Mouse (Mus musculus) thymus, adult 2 months (tissue): ENCODE measurements at regions not wholly inside any gene's neighbourhood (a gene's known extent, or its start where the extent isn't known, plus 50 kb on each side); places are given as distances from the start of the nearest gene placed in this dataset.

Experiments
- DNase-seq: peaks from one replicate; pipeline ENCODE4 v3.0.0; 2021
- H3K27ac ChIP-seq: fragments of 200-500 bp; 2 replicates; pipeline ENCODE4 v1.5.1; 2012; ENCODE audit warnings: low read length, control low read depth; ENCODE audit not compliant: control insufficient read depth, insufficient read depth
- H3K27me3 ChIP-seq: fragments of 200-500 bp; 2 replicates; pipeline ENCODE4 v1.6.1; 2012; ENCODE audit warnings: mild to moderate bottlenecking, low read length, moderate library complexity, mixed read lengths; ENCODE audit not compliant: control insufficient read depth, insufficient read depth
- H3K36me3 ChIP-seq: fragments of 200-500 bp; 2 replicates; pipeline ENCODE4 v1.6.1; 2012; ENCODE audit warnings: mild to moderate bottlenecking, low read length, moderate library complexity; ENCODE audit not compliant: control insufficient read depth, insufficient read depth
- H3K4me1 ChIP-seq: fragments of 200-500 bp; replicated peaks from 2 replicates; pipeline ENCODE4 v1.6.1; 2012; ENCODE audit warnings: low read length; ENCODE audit not compliant: control insufficient read depth, insufficient read depth
- H3K4me3 ChIP-seq: fragments of 200-500 bp; 2 replicates; pipeline ENCODE4 v1.5.1; 2012; ENCODE audit warnings: mild to moderate bottlenecking, low read length, control low read depth, moderate library complexity; ENCODE audit not compliant: control insufficient read depth, insufficient read depth
- CTCF ChIP-seq: fragments of 200-500 bp; IDR thresholded peaks from 2 replicates; pipeline ENCODE4 v1.5.1; 2012; ENCODE audit warnings: mild to moderate bottlenecking, control low read depth, low read length, moderate library complexity, borderline replicate concordance; ENCODE audit not compliant: control insufficient read depth, poor library complexity, insufficient read depth; ENCODE audit errors: extremely low read depth
- POLR2A ChIP-seq: fragments of 200-500 bp; IDR thresholded peaks from 2 replicates; pipeline ENCODE4 v1.6.1; 2012; ENCODE audit warnings: mild to moderate bottlenecking, low read length, control low read depth, moderate library complexity; ENCODE audit not compliant: control insufficient read depth, poor library complexity, insufficient read depth; ENCODE audit errors: extremely low read depth
- WGBS: fragments of 180-500 bp; shearing (Covaris S2); methylation state at CpG from one replicate; pipeline ENCODE4 v1.1.7; 2018; 5-methylcytosine and 5-hydroxymethylcytosine counted together

GRCm38 (mm10) chr1:75842396-75842795, 296.3 kb downstream of the Slc4a3 start:
- H3K27me3 ChIP-seq, result no peaks in the 10 kb centered on the region
- no peak overlapping the region for H3K4me3 ChIP-seq
- TF ChIP-seq CTCF, result no peak
- TF ChIP-seq POLR2A, result no peak
- H3K36me3 ChIP-seq, result no peaks in the 10 kb centered on the region
- 94% methylated on average over 4 of the region's 4 CpGs for WGBS
- no peak for DNase-seq
- H3K27ac ChIP-seq, result no peak overlapping the region
- H3K4me1 ChIP-seq, result no peaks in the 10 kb centered on the region

GRCm38 (mm10) chr1:75843326-75843725, 297.3 kb downstream of the Slc4a3 start:
- Histone ChIP-seq H3K4me3 (no peak overlapping the region), H3K36me3 (no peaks in the 10 kb centered on the region), H3K27me3 (no peaks in the 10 kb centered on the region), H3K4me1 (no peaks in the 10 kb centered on the region), H3K27ac (no peak overlapping the region)
- TF ChIP-seq POLR2A (no peak), CTCF (no peak)
- WGBS, result 90% methylated on average over 6 of the region's 6 CpGs
- no peak for DNase-seq

GRCm38 (mm10) chr1:75844123-75844522, 298.1 kb downstream of the Slc4a3 start:
- no peaks in the 10 kb centered on the region for H3K36me3 ChIP-seq
- TF ChIP-seq POLR2A, result no peak
- no peak for TF ChIP-seq CTCF
- no peaks in the 10 kb centered on the region for H3K4me1 ChIP-seq
- no peaks in the 10 kb centered on the region for H3K27me3 ChIP-seq
- H3K27ac ChIP-seq, result no peak overlapping the region
- H3K4me3 ChIP-seq, result no peak overlapping the region
- WGBS, result 87% methylated on average over 10 of the region's 10 CpGs
- DNase-seq, result no peak

GRCm38 (mm10) chr1:75844529-75844928, 298.5 kb downstream of the Slc4a3 start:
- DNase-seq, result no peak
- H3K4me3 ChIP-seq, result no peak overlapping the region
- no peak overlapping the region for H3K27ac ChIP-seq
- H3K27me3 ChIP-seq, result no peaks in the 10 kb centered on the region
- TF ChIP-seq POLR2A, result no peak
- no peak for TF ChIP-seq CTCF
- H3K36me3 ChIP-seq, result no peaks in the 10 kb centered on the region
- H3K4me1 ChIP-seq, result no peaks in the 10 kb centered on the region
- 88% methylated on average over 4 of the region's 4 CpGs for WGBS

GRCm38 (mm10) chr1:75844981-75845380, 298.9 kb downstream of the Slc4a3 start:
- H3K27ac ChIP-seq, result no peak overlapping the region
- 56% methylated on average over 7 of the region's 7 CpGs for WGBS
- no peak overlapping the region for H3K4me3 ChIP-seq
- no peaks in the 10 kb centered on the region for H3K27me3 ChIP-seq
- no peak for TF ChIP-seq POLR2A
- no peak for TF ChIP-seq CTCF
- no peaks in the 10 kb centered on the region for H3K4me1 ChIP-seq
- H3K36me3 ChIP-seq, result no peaks in the 10 kb centered on the region
- DNase-seq, result no peak

GRCm38 (mm10) chr1:75845771-75846535, 299.9 kb downstream of the Slc4a3 start:
- no peak overlapping the region for H3K27ac ChIP-seq
- no peaks in the 10 kb centered on the region for H3K36me3 ChIP-seq
- WGBS, result 93% methylated on average over 4 of the region's 4 CpGs
- TF ChIP-seq POLR2A, result no peak
- no peak for TF ChIP-seq CTCF
- H3K4me1 ChIP-seq, result no peaks in the 10 kb centered on the region
- no peaks in the 10 kb centered on the region for H3K27me3 ChIP-seq
- no peak overlapping the region for H3K4me3 ChIP-seq
- no peak for DNase-seq
